In genomic region chr3:89351271-89351670, GRCm38 (mm10) we compare ENCODE assay signal across 14 mouse cellular contexts. TPM values are rescaled to one million over a fixed set of nuclear protein-coding genes. Genes with fewer than 3 reads are reported as not detected.
"Had no signal": no experiment of that assay in that cellular context is flagged by ENCODE, and none has a peak within 500 bp of the region (broad histone marks: within the 10 kb centered on the region; RNA-seq: fewer than 3 reads in every experiment).

No protein-coding gene starts in this region.

- ATAC-seq: intestine, postnatal 0 days; liver, postnatal 0 days; midbrain, embryonic 13.5 days had no signal

- DNase-seq: layer of hippocampus, adult 9-11 months; layer of hippocampus, postnatal 36 days; liver; liver, embryonic 13.5 days; liver, postnatal 0 days; lung, postnatal 36 days; thymus, adult 18-20 months; thymus, postnatal 14 days had no signal

- H3K27ac ChIP-seq: limb, embryonic 12.5 days; liver, embryonic 13.5 days; lung, embryonic 15.5 days; midbrain, embryonic 13.5 days; stomach, postnatal 0 days had no signal

- H3K27me3 ChIP-seq: lung, embryonic 15.5 days had no signal

- H3K36me3 ChIP-seq: liver, embryonic 13.5 days; lung, embryonic 15.5 days; midbrain, embryonic 13.5 days had no signal

- H3K9me3 ChIP-seq: limb, embryonic 12.5 days; liver, embryonic 13.5 days; lung, embryonic 15.5 days; midbrain, embryonic 13.5 days had no signal

- H3K9ac ChIP-seq: liver, embryonic 13.5 days; liver, postnatal 0 days; lung, embryonic 15.5 days had no signal

- H3K4me3 ChIP-seq: liver, embryonic 13.5 days; lung, embryonic 15.5 days had no signal

- H3K4me2 ChIP-seq: liver, embryonic 13.5 days had no signal

RNA-seq across cellular contexts. Expression of gene Dcst2, which starts 10.5 kb away (rescaled TPM):
- polyA plus RNA-seq: neural tube, embryonic 11.5 days had no signal

RNA-seq across cellular contexts. Expression of gene Dcst1, which starts 13.8 kb away (rescaled TPM):
- polyA plus RNA-seq: liver, embryonic 13.5 days had no signal

RNA-seq across cellular contexts. Expression of gene Efna3, which starts 28.5 kb away (rescaled TPM):
- polyA plus RNA-seq: liver, postnatal 0 days had no signal
